Mouse (Mus musculus) ES-E14 (cell line): ENCODE results near the gene H2-Oa. TPM values are rescaled to one million over a fixed set of nuclear protein-coding genes. Genes with fewer than 3 reads are reported as not detected.

Experiments used
- DNase-seq: peaks from one replicate; pipeline ENCODE4 v3.0.0-alpha.2; 2013; ENCODE audit warnings: low read depth, low spot score
- H3K27ac ChIP-seq: 2 replicates; pipeline ENCODE4 v1.5.1; 2012; ENCODE audit warnings: low read depth, mild to moderate bottlenecking, low read length, moderate library complexity, mixed read lengths; ENCODE audit not compliant: poor library complexity, insufficient read depth, severe bottlenecking
- H3K36me3 ChIP-seq: 2 replicates; pipeline ENCODE4 v1.6.1; 2012; ENCODE audit warnings: mild to moderate bottlenecking, low read length, moderate library complexity, mixed read lengths; ENCODE audit not compliant: control insufficient read depth, poor library complexity, insufficient read depth, severe bottlenecking
- H3K4me1 ChIP-seq, 2 experiments: fragments of 150-350 bp in 1 of 2; sonication (generic) in 1 of 2; 2 replicates each; pipeline ENCODE4 v1.6.1; 2012; ENCODE audit warnings: low read length in 2 of 2, mild to moderate bottlenecking in 1 of 2, mixed read lengths in 1 of 2; ENCODE audit not compliant: control insufficient read depth in 2 of 2, insufficient read depth in 2 of 2, poor library complexity in 1 of 2
- H3K4me3 ChIP-seq, 2 experiments: fragments of 150-350 bp in 1 of 2; sonication (generic) in 1 of 2; 2 replicates each; pipeline ENCODE4 v1.5.1; 2012; ENCODE audit warnings: low read length in 2 of 2, low read depth in 1 of 2, mild to moderate bottlenecking in 1 of 2, mixed read lengths in 1 of 2; ENCODE audit not compliant: insufficient read depth in 1 of 2, poor library complexity in 1 of 2, severe bottlenecking in 1 of 2
- H3K9ac ChIP-seq: 2 replicates; pipeline ENCODE4 v1.6.1; 2012; ENCODE audit warnings: low read depth, mild to moderate bottlenecking, low read length, mixed read lengths; ENCODE audit not compliant: poor library complexity, insufficient read depth, severe bottlenecking
- H3K9me3 ChIP-seq: fragments of 150-350 bp; sonication (generic); 2 replicates; pipeline ENCODE4 v1.6.1; 2012; ENCODE audit warnings: low read depth, mild to moderate bottlenecking, low read length; ENCODE audit not compliant: control insufficient read depth, insufficient read depth
- CHD2 ChIP-seq: IDR thresholded peaks from 2 replicates; pipeline ENCODE4 v1.6.1; 2014; ENCODE audit warnings: mild to moderate bottlenecking, low read depth, low read length, inconsistent platforms
- HCFC1 ChIP-seq: IDR thresholded peaks from 2 replicates; pipeline ENCODE4 v1.6.1; 2012; ENCODE audit warnings: low read length, inconsistent platforms, borderline replicate concordance; ENCODE audit not compliant: insufficient read depth
- MAFK ChIP-seq: IDR thresholded peaks from 2 replicates; pipeline ENCODE4 v1.6.1; 2014; ENCODE audit warnings: mild to moderate bottlenecking, low read depth, low read length, inconsistent platforms; ENCODE audit not compliant: insufficient read depth
- ZC3H11A ChIP-seq: IDR thresholded peaks from 2 replicates; pipeline ENCODE4 v1.6.1; 2012; ENCODE audit warnings: low read depth, mild to moderate bottlenecking, inconsistent platforms, low read length, borderline replicate concordance
- ZNF384 ChIP-seq: IDR thresholded peaks from 2 replicates; pipeline ENCODE4 v1.6.1; 2012; ENCODE audit warnings: low read depth, low read length, inconsistent platforms
- in situ Hi-C, 2 experiments: fragments of 600-800 bp; cut with MboI; formaldehyde crosslinking; loops; one replicate each; pipeline ENCODE4 v1.15.1; 2025; ENCODE audit warnings: low sequenced_read_pairs in 2 of 2, inconsistent platforms in 1 of 2; ENCODE audit not compliant: unreplicated experiment in 2 of 2
- total RNA-seq: library from RNA; depleted of rRNA; stranded (reverse); fragments of 300-350 nt; gene quantifications from 2 replicates; pipeline ENCODE4 v1.2.3, GENCODE M21; 2012

H2-Oa gene
- total RNA-seq, 1 experiment: 0.54 TPM

GRCm38 (mm10) chr17:34068864-34069263 is 23.3 kb upstream of the H2-Oa start:
- Histone ChIP-seq H3K4me3 (no peak overlapping the region), H3K9ac (no peak overlapping the region), H3K4me1 (0 out of 4 replicates have a peak, but pooled peaks cover 0 to 2% of the 10 kb centered on the region in 2 experiments), H3K9me3 (no peaks in the 10 kb centered on the region), H3K27ac (no peak overlapping the region), H3K36me3 (no peaks in the 10 kb centered on the region)
- no peak for DNase-seq
- in situ Hi-C loops: no loop called here
- TF ChIP-seq CHD2: no peak

GRCm38 (mm10) chr17:34072091-34072490 is 20.0 kb upstream of the H2-Oa start:
- Histone ChIP-seq H3K4me1 (peaks cover 0 to 3% of the 10 kb centered on the region in 2 experiments; a peak in 1 of 4 replicates), H3K27ac (no peak overlapping the region), H3K36me3 (no peaks in the 10 kb centered on the region), H3K9ac (no peak overlapping the region), H3K9me3 (no peaks in the 10 kb centered on the region), H3K4me3 (no peak overlapping the region)
- in situ Hi-C loops: no loop called here
- no peak for TF ChIP-seq CHD2
- no peak for TF ChIP-seq MAFK
- TF ChIP-seq HCFC1: no peak
- no peak for TF ChIP-seq ZC3H11A
- no peak for TF ChIP-seq ZNF384
- no peak for DNase-seq

- Histone ChIP-seq H3K4me3 (no peak overlapping the region), H3K4me1 (peaks cover 0 to 3% of the 10 kb centered on the region in 2 experiments; a peak in 1 of 4 replicates), H3K27ac (no peak overlapping the region), H3K9ac (no peak overlapping the region), H3K36me3 (no peaks in the 10 kb centered on the region), H3K9me3 (no peaks in the 10 kb centered on the region)
- no peak for TF ChIP-seq ZNF384
- TF ChIP-seq MAFK: no peak
- no peak for TF ChIP-seq CHD2
- TF ChIP-seq HCFC1: no peak
- TF ChIP-seq ZC3H11A: no peak
- in situ Hi-C loops: no loop called here
- DNase-seq: peak; percentile 71
These were observed 16.9 kb upstream of the H2-Oa start for GRCm38 (mm10) chr17:34075271-34075670.

- in situ Hi-C loops: no loop called here
- TF ChIP-seq HCFC1: no peak
- TF ChIP-seq CHD2: no peak
- TF ChIP-seq ZC3H11A: no peak
- TF ChIP-seq ZNF384: no peak
- no peak for TF ChIP-seq MAFK
- H3K27ac ChIP-seq: no peak overlapping the region
- DNase-seq: peak; percentile 89
- peaks cover 0 to 3% of the 10 kb centered on the region in 2 experiments; a peak in 1 of 4 replicates for H3K4me1 ChIP-seq
- H3K9me3 ChIP-seq: no peaks in the 10 kb centered on the region
- no peak overlapping the region for H3K9ac ChIP-seq
- H3K36me3 ChIP-seq: no peaks in the 10 kb centered on the region
- H3K4me3 ChIP-seq: no peak overlapping the region
These were observed 14.6 kb upstream of the H2-Oa start for GRCm38 (mm10) chr17:34077549-34077948.

GRCm38 (mm10) chr17:34078148-34078547 is 14.0 kb upstream of the H2-Oa start:
- Histone ChIP-seq H3K27ac (no peak overlapping the region), H3K9ac (no peak overlapping the region), H3K36me3 (no peaks in the 10 kb centered on the region), H3K9me3 (no peaks in the 10 kb centered on the region), H3K4me3 (no peak overlapping the region), H3K4me1 (peaks cover 0 to 8% of the 10 kb centered on the region in 2 experiments; a peak in 2 of 4 replicates)
- DNase-seq: no peak
- TF ChIP-seq CHD2 (no peak), ZNF384 (no peak), HCFC1 (no peak), ZC3H11A (no peak), MAFK (no peak)
- in situ Hi-C loops: no loop called here
